Mouse (Mus musculus): ENCODE measurements around the gene BC061237. TPM values are rescaled to one million over a fixed set of nuclear protein-coding genes. Genes with fewer than 3 reads are reported as not detected.
"Not testable (repeated sequence)": the region's sequence is repeated elsewhere in the genome, so short reads cannot be mapped to it uniquely, and the experiment has no call there.

BC061237 gene
- polyA plus RNA-seq (2012; rRNA removed) (not detected in 2 replicates), polyA plus RNA-seq (2014; fragmentation: Nextera tagmentation; extraction: Ambion mirVana) (not detected in 2 replicates)

DNA sequence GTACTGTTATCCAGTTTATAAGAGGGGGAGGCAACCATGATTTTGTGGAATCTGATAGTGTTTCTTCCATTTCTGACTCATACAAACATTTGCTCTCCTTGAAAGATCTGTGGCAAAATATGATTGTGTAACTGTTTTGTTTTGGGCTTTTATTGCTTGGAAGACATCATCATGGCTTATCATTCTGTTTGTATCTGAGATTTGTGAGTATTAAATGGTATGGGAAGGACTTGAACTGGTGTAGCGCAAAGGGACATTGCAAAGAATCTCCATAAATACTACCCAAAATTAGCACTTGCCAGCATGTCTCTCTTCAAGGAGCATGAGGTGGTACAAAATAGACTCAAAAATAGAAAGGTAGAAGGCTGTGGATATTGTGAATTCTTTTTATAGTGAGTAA is at the start of gene BC061237:
Gene BC061237, plus strand, starts transcription at position 301 of the 400 bp plus-strand sequence.
- H3K36me3 ChIP-seq (replicated peaks; ENCODE audit: control insufficient read depth, insufficient read depth, low read depth); ATAC-seq (ENCODE audit: insufficient read depth); H3K4me3 ChIP-seq (ENCODE audit: insufficient read depth in 1 of 2, low read depth in 2 of 2, low read length in 2 of 2); DNase-seq (ENCODE audit: low read depth in 3 of 3, low spot score in 3 of 3); H3K27ac ChIP-seq; H3K9me3 ChIP-seq (ENCODE audit: control insufficient read depth, low read length); H3K4me1 ChIP-seq (replicated peaks; ENCODE audit: control insufficient read depth in 2 of 2, insufficient read depth in 2 of 2, low read length in 1 of 2); H3K9ac ChIP-seq (replicated peaks); H3K4me2 ChIP-seq (ENCODE audit: low read depth); H3K27me3 ChIP-seq (ENCODE audit: control insufficient read depth, insufficient read depth, low read length): not testable (repeated sequence)
- 100% methylated on average over 1 of the region's 1 CpGs for WGBS (ENCODE audit: insufficient replicate concordance)

DNA sequence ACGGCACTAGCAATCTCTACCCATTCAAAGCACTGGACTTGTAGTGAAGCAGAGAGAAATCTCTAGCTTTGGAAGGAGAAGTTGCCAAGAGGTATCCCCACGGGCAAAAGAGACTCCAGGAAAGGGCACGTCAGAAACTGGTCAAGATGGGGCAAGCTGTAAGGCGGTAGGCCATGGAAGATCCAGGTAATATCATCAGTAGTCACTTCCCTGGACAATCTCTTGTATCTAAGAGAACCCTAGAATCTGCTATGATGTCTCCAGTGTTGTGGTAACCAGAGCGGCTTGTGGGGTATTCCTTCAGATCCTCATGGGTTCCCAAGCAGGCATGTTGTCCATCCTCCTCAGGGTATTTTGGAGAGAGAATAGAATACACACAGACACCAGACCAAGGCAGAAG is 25.7 kb downstream of the BC061237 start, which contains the start of gene Gm17093:
Gene Gm17093, plus strand, starts transcription at position 301 of the 400 bp plus-strand sequence.
- not testable (repeated sequence) for H3K4me1 ChIP-seq (replicated peaks; ENCODE audit: control insufficient read depth in 2 of 2, insufficient read depth in 2 of 2, low read length in 1 of 2); H3K9me3 ChIP-seq (ENCODE audit: control insufficient read depth, low read length); H3K4me3 ChIP-seq (ENCODE audit: insufficient read depth in 1 of 2, low read depth in 2 of 2, low read length in 2 of 2); ATAC-seq (ENCODE audit: insufficient read depth); H3K27me3 ChIP-seq (ENCODE audit: control insufficient read depth, insufficient read depth, low read length); H3K36me3 ChIP-seq (replicated peaks; ENCODE audit: control insufficient read depth, insufficient read depth, low read depth); H3K4me2 ChIP-seq (ENCODE audit: low read depth); H3K27ac ChIP-seq; H3K9ac ChIP-seq (replicated peaks); DNase-seq (ENCODE audit: low read depth in 3 of 3, low spot score in 3 of 3)
- 55% methylated on average over 5 of the region's 5 CpGs for WGBS (ENCODE audit: insufficient replicate concordance)

DNA sequence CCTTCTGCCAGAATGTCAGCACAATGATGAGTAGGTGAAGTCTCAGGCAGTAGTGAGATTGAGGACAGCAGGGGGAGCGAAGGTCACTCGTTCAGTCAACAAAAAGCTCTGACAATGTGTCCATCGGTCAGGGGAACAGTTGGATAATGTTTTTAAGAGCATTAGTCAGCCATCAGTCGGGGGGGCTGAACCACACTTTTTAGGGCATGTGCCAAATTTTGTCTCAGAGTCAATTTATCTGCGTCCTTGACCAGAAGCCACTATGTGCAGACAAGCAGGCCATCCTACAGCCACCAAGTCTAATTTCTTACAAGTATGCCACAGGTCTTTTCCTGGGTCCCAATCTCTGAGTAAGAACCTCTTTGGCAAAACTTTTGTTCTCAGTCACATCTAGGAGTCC is 55.7 kb downstream of the BC061237 start:
- H3K4me2 ChIP-seq (ENCODE audit: low read depth); H3K4me1 ChIP-seq (replicated peaks; ENCODE audit: control insufficient read depth in 2 of 2, insufficient read depth in 2 of 2, low read length in 1 of 2): not testable (repeated sequence)

More for the DNA sequence above, 55.7 kb downstream of the BC061237 start:
- not testable (repeated sequence) for H3K27me3 ChIP-seq (ENCODE audit: control insufficient read depth, insufficient read depth, low read length); H3K27ac ChIP-seq; H3K4me3 ChIP-seq (ENCODE audit: insufficient read depth in 1 of 2, low read depth in 2 of 2, low read length in 2 of 2); H3K36me3 ChIP-seq (replicated peaks; ENCODE audit: control insufficient read depth, insufficient read depth, low read depth); DNase-seq (ENCODE audit: low read depth in 3 of 3, low spot score in 3 of 3); H3K9ac ChIP-seq (replicated peaks); H3K9me3 ChIP-seq (ENCODE audit: control insufficient read depth, low read length); ATAC-seq (ENCODE audit: insufficient read depth)
- WGBS (ENCODE audit: insufficient replicate concordance) = 50% methylated on average over 3 of the region's 5 CpGs

Other genes starting within 250 kb of the BC061237 start
- not detected in 2 replicates for gene Gm8220, start 206.9 kb upstream of the BC061237 start, polyA plus RNA-seq (2012; rRNA removed)
- not detected in 2 replicates for gene Gm8220, start 206.9 kb upstream of the BC061237 start, polyA plus RNA-seq (2014; fragmentation: Nextera tagmentation; extraction: Ambion mirVana)
- gene Gm5930, start 153.9 kb upstream of the BC061237 start, polyA plus RNA-seq (2012; rRNA removed) = not detected in 2 replicates
- not detected in 2 replicates for gene Gm5930, start 153.9 kb upstream of the BC061237 start, polyA plus RNA-seq (2014; fragmentation: Nextera tagmentation; extraction: Ambion mirVana)
- not detected in 2 replicates for gene Gm8229, start 127.1 kb upstream of the BC061237 start, polyA plus RNA-seq (2012; rRNA removed)
- gene Gm8229, start 127.1 kb upstream of the BC061237 start, polyA plus RNA-seq (2014; fragmentation: Nextera tagmentation; extraction: Ambion mirVana) = not detected in 2 replicates
- gene Gm3371, start 81.8 kb upstream of the BC061237 start, polyA plus RNA-seq (2012; rRNA removed) = not detected in 2 replicates
- gene Gm3371, start 81.8 kb upstream of the BC061237 start, polyA plus RNA-seq (2014; fragmentation: Nextera tagmentation; extraction: Ambion mirVana) = not detected in 2 replicates
- gene Gm8232, start 58.8 kb upstream of the BC061237 start, polyA plus RNA-seq (2012; rRNA removed) = not detected in 2 replicates
- not detected in 2 replicates for gene Gm8232, start 58.8 kb upstream of the BC061237 start, polyA plus RNA-seq (2014; fragmentation: Nextera tagmentation; extraction: Ambion mirVana)
- gene Gm17093, start 25.8 kb downstream of the BC061237 start, polyA plus RNA-seq (2012; rRNA removed) = not detected in 2 replicates
- gene Gm17093, start 25.8 kb downstream of the BC061237 start, polyA plus RNA-seq (2014; fragmentation: Nextera tagmentation; extraction: Ambion mirVana) = not detected in 2 replicates
- not detected in 2 replicates for gene Gm8247, start 90.7 kb downstream of the BC061237 start, polyA plus RNA-seq (2012; rRNA removed)
- not detected in 2 replicates for gene Gm8247, start 90.7 kb downstream of the BC061237 start, polyA plus RNA-seq (2014; fragmentation: Nextera tagmentation; extraction: Ambion mirVana)
- gene Gm5624, start 135.5 kb downstream of the BC061237 start, polyA plus RNA-seq (2012; rRNA removed) = not detected in 2 replicates
- gene Gm5624, start 135.5 kb downstream of the BC061237 start, polyA plus RNA-seq (2014; fragmentation: Nextera tagmentation; extraction: Ambion mirVana) = not detected in 2 replicates
- gene Gm8257, start 214.0 kb downstream of the BC061237 start, polyA plus RNA-seq (2012; rRNA removed) = not detected in 2 replicates
- gene Gm8257, start 214.0 kb downstream of the BC061237 start, polyA plus RNA-seq (2014; fragmentation: Nextera tagmentation; extraction: Ambion mirVana) = not detected in 2 replicates

Data from liver, embryonic 14.5 days (tissue).